Mouse (Mus musculus): Measurements from ENCODE around the gene Acvr1b.

DNA sequence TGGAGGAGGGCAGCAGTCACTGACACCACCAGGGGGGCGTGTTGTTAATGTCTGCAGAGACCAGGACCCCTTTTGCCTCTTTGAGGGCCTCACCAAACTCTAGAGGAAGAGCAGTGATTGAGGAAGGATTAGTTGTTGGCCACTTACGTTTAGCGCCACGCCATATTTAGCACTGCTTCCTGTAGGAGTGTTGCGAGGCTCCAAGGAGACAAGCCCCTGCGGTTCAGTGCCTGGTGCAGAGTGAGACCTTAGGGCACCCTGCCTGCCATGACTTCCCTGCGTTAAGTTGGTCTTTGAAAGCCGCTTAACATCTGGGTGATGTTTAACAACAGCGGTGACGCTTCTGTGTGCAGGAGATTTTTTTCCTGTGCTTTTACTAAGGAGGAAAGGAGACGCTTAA lies 42.4 kb upstream of the Acvr1b start:
- TF ChIP-seq POLR2A (IDR thresholded peaks at IDR 0.05; ENCODE audit: borderline replicate concordance, insufficient read depth, low read length) (no peak), CTCF (IDR thresholded peaks at IDR 0.05; ENCODE audit: borderline replicate concordance, insufficient read depth, low read depth, low read length) (no peak)
